Mouse (Mus musculus) heart, adult 2 months (tissue): ENCODE measurements at regions not wholly inside any gene's neighbourhood (a gene's known extent, or its start where the extent isn't known, plus 50 kb on each side); places are given as distances from the start of the nearest gene placed in this dataset.

Experiments
- CTCF ChIP-seq: fragments of 200-600 bp; IDR thresholded peaks from 2 replicates; pipeline ENCODE4 v1.8.1; 2022; ENCODE audit warnings: antibody characterized with exemption, mild to moderate bottlenecking, moderate library complexity
- POLR2A ChIP-seq: fragments of 200-500 bp; IDR thresholded peaks from 2 replicates; pipeline ENCODE4 v1.6.1; 2011; ENCODE audit warnings: mild to moderate bottlenecking, low read depth, low read length, control low read depth; ENCODE audit not compliant: insufficient read depth

DNA sequence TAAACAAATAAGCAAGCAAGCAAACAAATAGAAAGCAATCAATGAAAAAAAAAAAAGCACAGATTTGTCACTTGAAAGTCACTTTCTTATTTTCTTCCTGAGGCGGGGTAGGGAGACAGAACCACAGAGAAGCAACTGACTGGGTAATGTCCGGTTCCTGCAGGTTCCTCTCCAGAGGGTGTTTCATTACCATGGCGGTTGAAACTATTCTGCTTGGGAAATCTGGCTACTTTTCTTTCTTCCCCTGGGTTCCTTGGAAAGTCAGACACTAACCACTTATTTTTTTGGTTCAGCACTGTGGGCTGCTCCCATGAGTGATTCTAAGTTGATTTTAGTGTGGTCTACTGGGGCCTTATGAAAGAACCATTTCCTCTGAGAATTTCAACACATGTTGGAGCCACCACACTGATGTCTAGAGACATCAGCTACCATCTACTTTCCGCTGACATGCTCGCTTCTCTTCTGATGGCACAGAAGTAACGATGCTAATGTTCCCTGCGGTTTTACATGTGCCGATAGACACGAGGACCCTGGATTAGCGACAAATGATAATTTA lies 124.3 kb upstream of the L3mbtl4 start:
- TF ChIP-seq CTCF = no peak
- TF ChIP-seq POLR2A = no peak
